Mouse (Mus musculus): ENCODE data around the gene Sfrp2. TPM values are rescaled to one million over a fixed set of nuclear protein-coding genes. Genes with fewer than 3 reads are reported as not detected.
A peak's percentile ranks its signal among the peaks of the same experiment; 100 is the strongest.

Sfrp2 gene
- total RNA-seq, 2 experiments from 2014 or later: 1.5 to 2.4 TPM

- DNase-seq (ENCODE audit: low spot score in 2 of 2): no peak
Measured at GRCm38 (mm10) chr3:83769036-83769410, 2.9 kb downstream of the Sfrp2 start.

GRCm38 (mm10) chr3:83771160-83771869 lies 5.2 kb downstream of the Sfrp2 start:
- DNase-seq (ENCODE audit: low spot score in 2 of 2): no peak

- DNase-seq (ENCODE audit: low spot score in 2 of 2): no peak
Measured at GRCm38 (mm10) chr3:83773281-83773680, 7.2 kb downstream of the Sfrp2 start.

GRCm38 (mm10) chr3:83775403-83775802 lies 9.3 kb downstream of the Sfrp2 start:
- no peak for DNase-seq (ENCODE audit: low spot score in 2 of 2)

GRCm38 (mm10) chr3:83781460-83782222 lies 15.5 kb downstream of the Sfrp2 start:
- DNase-seq (ENCODE audit: low spot score in 2 of 2): no peak

- no peak for DNase-seq (ENCODE audit: low spot score in 2 of 2)
Measured at GRCm38 (mm10) chr3:83783716-83784469, 17.8 kb downstream of the Sfrp2 start.

- DNase-seq (ENCODE audit: low spot score in 2 of 2): no peak
Measured at GRCm38 (mm10) chr3:83784726-83785125, 18.6 kb downstream of the Sfrp2 start.

GRCm38 (mm10) chr3:83787086-83787485 lies 21.0 kb downstream of the Sfrp2 start:
- no peak for DNase-seq (ENCODE audit: low spot score in 2 of 2)

GRCm38 (mm10) chr3:83787776-83788305 lies 21.7 kb downstream of the Sfrp2 start:
- no peak for DNase-seq (ENCODE audit: low spot score in 2 of 2)

- DNase-seq (ENCODE audit: low spot score in 2 of 2): no peak
Measured at GRCm38 (mm10) chr3:83789651-83790451, 23.7 kb downstream of the Sfrp2 start.

GRCm38 (mm10) chr3:83791444-83791843 lies 25.3 kb downstream of the Sfrp2 start:
- DNase-seq (ENCODE audit: low spot score in 2 of 2): no peak

GRCm38 (mm10) chr3:83797098-83797497 lies 31.0 kb downstream of the Sfrp2 start:
- no peak for DNase-seq (ENCODE audit: low spot score in 2 of 2)

- peak; percentile 65 for DNase-seq (ENCODE audit: low spot score in 2 of 2)
Measured at GRCm38 (mm10) chr3:83797828-83798227, 31.7 kb downstream of the Sfrp2 start.

- no peak for DNase-seq (ENCODE audit: low spot score in 2 of 2)
Measured at GRCm38 (mm10) chr3:83799486-83799885, 33.4 kb downstream of the Sfrp2 start.

GRCm38 (mm10) chr3:83801649-83802155 lies 35.6 kb downstream of the Sfrp2 start:
- DNase-seq (ENCODE audit: low spot score in 2 of 2): no peak

- no peak for DNase-seq (ENCODE audit: low spot score in 2 of 2)
Measured at GRCm38 (mm10) chr3:83808483-83808882, 42.4 kb downstream of the Sfrp2 start.

- no peak for DNase-seq (ENCODE audit: low spot score in 2 of 2)
Measured at GRCm38 (mm10) chr3:83811987-83812386, 45.9 kb downstream of the Sfrp2 start.

- DNase-seq (ENCODE audit: low spot score in 2 of 2): no peak
Measured at GRCm38 (mm10) chr3:83812863-83813262, 46.7 kb downstream of the Sfrp2 start.

- no peak for DNase-seq (ENCODE audit: low spot score in 2 of 2)
Measured at GRCm38 (mm10) chr3:83816372-83816925, 50.3 kb downstream of the Sfrp2 start.

GRCm38 (mm10) chr3:83823774-83824173 lies 57.7 kb downstream of the Sfrp2 start:
- DNase-seq (ENCODE audit: low spot score in 2 of 2): no peak

All from left cerebral cortex, adult 18-20 months (tissue).